Mouse (Mus musculus) heart, adult 2 months (tissue): ENCODE measurements at regions not wholly inside any gene's neighbourhood (a gene's known extent, or its start where the extent isn't known, plus 50 kb on each side); places are given as distances from the start of the nearest gene placed in this dataset.

ENCODE experiments used
- CTCF ChIP-seq: fragments of 200-600 bp; IDR thresholded peaks from 2 replicates; pipeline ENCODE4 v1.8.1; 2022; ENCODE audit warnings: antibody characterized with exemption, mild to moderate bottlenecking, moderate library complexity
- EP300 ChIP-seq: fragments of 200-500 bp; IDR thresholded peaks from 2 replicates; pipeline ENCODE4 v1.6.1; 2011; ENCODE audit warnings: low read depth, low read length, control low read depth; ENCODE audit not compliant: insufficient read depth
- POLR2A ChIP-seq: fragments of 200-500 bp; IDR thresholded peaks from 2 replicates; pipeline ENCODE4 v1.6.1; 2011; ENCODE audit warnings: mild to moderate bottlenecking, low read depth, low read length, control low read depth; ENCODE audit not compliant: insufficient read depth

GRCm38 (mm10) chr12:107067346-107067745, 421.1 kb upstream of the 3110018I06Rik start:
- TF ChIP-seq POLR2A = no peak
- TF ChIP-seq CTCF = no peak
- TF ChIP-seq EP300 = no peak
